ENCODE assay signal across 28 mouse cellular contexts in the genomic region with DNA sequence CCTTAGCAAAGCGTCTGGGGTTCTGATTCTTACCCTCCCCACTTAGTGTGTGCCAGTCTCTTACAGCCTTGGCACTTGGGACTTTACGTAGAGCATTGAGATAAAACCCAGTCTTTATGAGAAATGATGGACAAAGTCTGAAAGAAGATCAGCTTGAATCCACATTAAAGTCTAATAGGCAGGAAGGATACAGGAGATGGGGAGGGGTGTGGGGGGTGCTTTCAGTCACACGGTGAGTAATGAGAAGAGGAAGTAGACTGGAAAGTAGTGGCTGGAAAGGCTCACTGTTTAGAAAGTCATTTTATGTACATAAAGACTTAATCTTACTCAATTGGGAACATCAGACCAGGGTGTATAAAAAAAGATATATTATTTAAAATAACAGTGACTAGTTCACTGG. TPM values are rescaled to one million over a fixed set of nuclear protein-coding genes. Genes with fewer than 3 reads are reported as not detected.
DNase-seq lines count a peak whose midpoint lies in the region; ATAC-seq and TF ChIP-seq lines count a peak whose summit lies in the region.
"Had no signal": no experiment of that assay in that cellular context is flagged by ENCODE, and none has a peak within 500 bp of the region (broad histone marks: within the 10 kb centered on the region; RNA-seq: fewer than 3 reads in every experiment).

No protein-coding gene starts in this region.

- WGBS in kidney, postnatal 0 days, result 56% methylated on average over 3 of the region's 3 CpGs
- 88% methylated on average over 3 of the region's 3 CpGs for WGBS in forebrain, embryonic 10.5 days

- TF ChIP-seq RAD21 in MEL (IDR thresholded peaks at IDR 0.05; ENCODE audit: low read depth, low read length), result no peak

- H3K27me3 ChIP-seq in kidney, postnatal 0 days (ENCODE audit: insufficient read depth, low read length), result no peaks in the 10 kb centered on the region
- H3K27me3 ChIP-seq in MEL (ENCODE audit: control insufficient read depth in 1 of 2, insufficient read depth in 2 of 2, low read length in 2 of 2), result no peaks in the 10 kb centered on the region
- H3K27me3 ChIP-seq in forebrain, embryonic 10.5 days (ENCODE audit: poor library complexity, severe bottlenecking), result no peaks in the 10 kb centered on the region
- H3K27me3 ChIP-seq: hindbrain, embryonic 15.5 days; stomach, embryonic 15.5 days had no signal

- TF ChIP-seq POLR2A in MEL (IDR thresholded peaks at IDR 0.05; ENCODE audit: control insufficient read depth in 1 of 2, insufficient read depth in 1 of 2, low read depth in 1 of 2, low read length in 2 of 2, poor library complexity in 1 of 2), result no peak

- no peak for TF ChIP-seq CTCF in kidney, postnatal 0 days (IDR thresholded peaks at IDR 0.05; ENCODE audit: low read depth)
- TF ChIP-seq CTCF in MEL (IDR thresholded peaks at IDR 0.05 in 2 of 3, conservative IDR thresholded peaks at IDR 0.05 in 1 of 3; ENCODE audit: control insufficient read depth in 1 of 3, insufficient read depth in 1 of 3, low read depth in 2 of 3, low read length in 3 of 3, poor library complexity in 1 of 3, severe bottlenecking in 1 of 3), result no peak

- H3K27ac ChIP-seq in kidney, postnatal 0 days, result no peak overlapping the region
- H3K27ac ChIP-seq in MEL (ENCODE audit: control insufficient read depth, low read depth, low read length), result no peak overlapping the region
- H3K27ac ChIP-seq in forebrain, embryonic 10.5 days, result no peak overlapping the region
- H3K27ac ChIP-seq: hindbrain, embryonic 10.5 days; hindbrain, embryonic 15.5 days; liver, embryonic 14.5 days; stomach, embryonic 15.5 days had no signal

- H3K4me1 ChIP-seq in kidney, postnatal 0 days (replicated peaks; ENCODE audit: insufficient read depth, low read length), result no peaks in the 10 kb centered on the region
- H3K4me1 ChIP-seq in MEL (ENCODE audit: control insufficient read depth in 1 of 2, insufficient read depth in 2 of 2, low read length in 2 of 2), result peaks cover 6 to 21% of the 10 kb centered on the region in 2 experiments; a peak in 3 of 4 replicates
- no peaks in the 10 kb centered on the region for H3K4me1 ChIP-seq in forebrain, embryonic 10.5 days
- H3K4me1 ChIP-seq: hindbrain, embryonic 10.5 days; hindbrain, embryonic 15.5 days; stomach, embryonic 15.5 days had no signal

- H3K36me3 ChIP-seq in kidney, postnatal 0 days (ENCODE audit: insufficient read depth, low read length), result 0 out of 2 replicates have a peak, but pooled peaks cover 7% of the 10 kb centered on the region
- H3K36me3 ChIP-seq in MEL (ENCODE audit: control insufficient read depth in 1 of 2, insufficient read depth in 2 of 2, low read length in 2 of 2), result peaks cover 12 to 17% of the 10 kb centered on the region in 2 experiments
- peaks cover 42% of the 10 kb centered on the region for H3K36me3 ChIP-seq in forebrain, embryonic 10.5 days (replicated peaks)

- no peak overlapping the region for H3K4me3 ChIP-seq in kidney, postnatal 0 days (replicated peaks; ENCODE audit: low read depth, low read length)
- H3K4me3 ChIP-seq in MEL (ENCODE audit: control insufficient read depth in 1 of 2, insufficient read depth in 1 of 2, low read depth in 2 of 2, low read length in 2 of 2), result no peak overlapping the region
- no peak overlapping the region for H3K4me3 ChIP-seq in forebrain, embryonic 10.5 days
- H3K4me3 ChIP-seq: hindbrain, embryonic 10.5 days; hindbrain, embryonic 15.5 days; stomach, embryonic 15.5 days had no signal

- no peaks in the 10 kb centered on the region for H3K79me2 ChIP-seq in MEL (ENCODE audit: control insufficient read depth, insufficient read depth, low read length, poor library complexity)

- TF ChIP-seq EP300 in MEL (IDR thresholded peaks at IDR 0.05; ENCODE audit: low read depth in 1 of 2, low read length in 2 of 2), result no peak

- no peak overlapping the region for H3K9ac ChIP-seq in kidney, postnatal 0 days (ENCODE audit: low read depth, low read length)
- no peak overlapping the region for H3K9ac ChIP-seq in MEL (ENCODE audit: control insufficient read depth, low read depth, low read length, poor library complexity, severe bottlenecking)
- H3K9ac ChIP-seq: hindbrain, embryonic 15.5 days; liver, embryonic 14.5 days; stomach, embryonic 15.5 days had no signal

- no peak overlapping the region for H3K4me2 ChIP-seq in kidney, postnatal 0 days (ENCODE audit: low read length)
- H3K4me2 ChIP-seq: heart, embryonic 11.5 days; hindbrain, embryonic 15.5 days; stomach, embryonic 15.5 days had no signal

- ATAC-seq in kidney, postnatal 0 days (replicated peaks; ENCODE audit: low FRiP score, low read depth), result no peak
- ATAC-seq in megakaryocyte, adult 5-6 weeks (ENCODE audit: poor library complexity, severe bottlenecking), result peak; percentile 51; the same call in 1 of the 2 replicates
- ATAC-seq: activated CD4-positive, CD25-positive, alpha-beta regulatory T cell, adult 4 months; forebrain, embryonic 14.5 days; inflammation-experienced regulatory T-cells, adult 6 months had no signal

- H3K9me3 ChIP-seq in kidney, postnatal 0 days (replicated peaks; ENCODE audit: low read length), result no peaks in the 10 kb centered on the region
- H3K9me3 ChIP-seq in MEL (replicated peaks; ENCODE audit: insufficient read depth, low read length), result no peaks in the 10 kb centered on the region
- no peaks in the 10 kb centered on the region for H3K9me3 ChIP-seq in forebrain, embryonic 10.5 days
- H3K9me3 ChIP-seq: hindbrain, embryonic 10.5 days; hindbrain, embryonic 15.5 days; stomach, embryonic 15.5 days had no signal

- peak; percentile 32 for DNase-seq in kidney, postnatal 0 days (ENCODE audit: low spot score)
- DNase-seq in kidney, adult 11 months, result no peak
- DNase-seq in A20 (ENCODE audit: low read depth, low spot score) (peak; percentile 26), MEL (ENCODE audit: low read depth, low spot score) (peak; percentile 71), MN1 (ENCODE audit: low spot score) (no peak)
- no peak for DNase-seq in forebrain, embryonic 10.5 days (ENCODE audit: extremely low spot score, low spot score)
- DNase-seq in thymus, adult 18-20 months, result no peak
- DNase-seq: adrenal gland, adult 2 months; cerebellum, adult 18-20 months; cerebellum, postnatal 25 days; gastrocnemius, postnatal 14 days; heart, adult 18-20 months; kidney, adult 18-20 months; liver; lung, adult 2 months; lung, postnatal 4 days; midbrain, embryonic 14.5 days; right cerebral cortex, adult 18-20 months; thymus, postnatal 14 days had no signal

TF ChIP-seq in MEL, 35 proteins besides CTCF, POLR2A, EP300 and RAD21:
- TF ChIP-seq RCOR1 (IDR thresholded peaks at IDR 0.05; ENCODE audit: low read depth, low read length), result no peak
- TF ChIP-seq USF1 (IDR thresholded peaks at IDR 0.05; ENCODE audit: low read depth, low read length), result 0 out of 2 replicates have a peak, but pooled peaks have one; percentile 5

RNA-seq across cellular contexts. Expression of a gene that starts 47.9 kb away (rescaled TPM):
- 16.2 and 17.5 TPM in 2 replicates for polyA plus RNA-seq in kidney, postnatal 0 days (2015; fragmentation: Nextera tagmentation; extraction: Ambion mirVana)
- 19.9 and 21.9 TPM in 2 replicates for total RNA-seq in MEL (2012; rRNA removed)
- 10 to 100 TPM in 1 of 2 experiments, not detected in 1; 14.3 TPM for polyA plus RNA-seq in MEL (2012; ENCODE audit: insufficient read depth in 1 of 2, insufficient read length in 2 of 2, low read depth in 1 of 2, low replicate concordance in 2 of 2, missing spikeins in 1 of 2)
- total RNA-seq in megakaryocyte, adult 5-6 weeks (2015), result 10.7 and 13.4 TPM in 2 replicates
- total RNA-seq in megakaryocyte, adult 5-6 weeks (2017), result 12.5 and 13.9 TPM in 2 replicates
- 7.2 and 7.4 TPM in 2 replicates for polyA plus RNA-seq in forebrain, embryonic 10.5 days (2016; fragmentation: Nextera tagmentation; extraction: Ambion mirVana)

Comparison
In these comparisons a context has a peak if more than half of its experiments do, and no peak if none do; other contexts are left out.
1. DNase-seq: peak in kidney, postnatal 0 days (single experiment), A20 (single experiment) and MEL (single experiment); none in kidney, adult 11 months (single experiment), forebrain, embryonic 10.5 days (single experiment), MN1 (single experiment) and thymus, adult 18-20 months (0 of 2).